Mouse (Mus musculus) liver (tissue): ENCODE measurements around the gene Dus2.
A peak's percentile ranks its signal among the peaks of the same experiment; 100 is the strongest.
"Not testable (repeated sequence)": the region's sequence is repeated elsewhere in the genome, so short reads cannot be mapped to it uniquely, and the experiment has no call there.

Experiments
- DNase-seq: peaks from one replicate; pipeline ENCODE4 v3.0.0-alpha.2; 2020; ENCODE audit warnings: mixed read lengths

The Dus2 gene

DNA sequence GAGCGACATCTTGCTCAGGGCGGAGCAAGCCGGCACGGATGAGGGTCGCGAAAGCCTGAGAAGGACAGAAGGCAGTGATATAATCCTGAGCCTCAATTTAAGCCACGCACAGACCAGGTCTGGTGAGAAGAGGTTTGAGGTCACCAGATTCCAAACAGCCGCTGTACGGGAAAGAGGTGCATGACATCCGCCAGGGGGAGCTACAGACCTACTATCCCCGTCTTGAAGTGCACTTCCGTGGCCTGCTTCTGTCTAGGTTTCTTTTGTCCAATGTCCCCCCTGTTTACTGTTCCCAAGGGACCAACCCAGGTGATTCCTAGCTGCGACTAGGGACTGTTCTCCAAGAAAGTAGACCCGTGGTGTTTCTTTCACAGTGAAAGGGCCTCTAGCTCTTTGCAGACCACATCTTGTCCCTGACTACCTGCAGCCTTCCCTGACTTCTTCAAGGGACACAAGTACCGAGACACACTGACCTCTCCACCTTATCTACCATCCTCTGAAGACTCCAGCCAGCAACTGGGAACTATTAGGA lies at the start of gene Dus2:
TSS of gene Dus2 (plus strand) at position 482 of the 532 bp plus-strand sequence.
- peak; percentile 87 for DNase-seq

DNA sequence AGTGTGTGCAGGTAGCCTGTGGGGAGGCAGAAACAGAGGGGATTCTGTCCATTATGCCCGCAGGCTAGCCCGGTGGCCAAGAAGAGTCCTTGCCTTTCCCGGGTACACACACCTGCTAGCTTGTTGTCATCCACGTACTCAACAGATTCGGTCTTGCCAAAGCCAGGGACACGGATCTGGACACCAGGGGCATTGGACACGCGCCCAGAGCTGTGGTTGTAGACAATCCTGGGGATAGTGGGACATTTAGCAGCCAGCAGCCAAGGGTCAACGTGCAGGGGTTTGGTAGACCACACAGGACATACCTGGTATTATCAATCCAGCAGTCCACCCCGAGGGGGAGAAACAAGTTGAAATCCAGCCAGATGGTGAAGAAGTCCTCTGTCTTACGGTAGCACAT lies 49.1 kb upstream of the Dus2 start:
- no peak for DNase-seq

DNA sequence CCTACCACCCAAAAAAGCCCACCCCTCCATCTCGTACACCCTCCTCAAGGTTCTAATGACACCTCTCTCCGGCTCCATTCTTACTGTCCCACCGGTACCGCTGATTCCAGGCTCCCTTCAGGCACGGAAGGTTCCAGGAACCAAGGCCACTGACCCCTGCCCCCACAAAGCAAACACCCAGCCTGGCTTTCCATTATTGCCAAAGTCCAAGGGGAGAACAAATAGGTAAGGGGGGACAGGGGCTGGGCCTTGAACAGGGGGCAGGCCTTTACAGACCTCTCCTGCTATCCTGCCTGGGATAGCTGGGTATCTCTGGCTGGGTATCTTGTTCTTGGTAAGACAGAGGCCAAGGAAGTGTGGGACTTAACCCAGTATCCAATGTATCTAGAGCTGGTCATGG lies 48.6 kb upstream of the Dus2 start:
- peak; percentile 51 for DNase-seq

DNA sequence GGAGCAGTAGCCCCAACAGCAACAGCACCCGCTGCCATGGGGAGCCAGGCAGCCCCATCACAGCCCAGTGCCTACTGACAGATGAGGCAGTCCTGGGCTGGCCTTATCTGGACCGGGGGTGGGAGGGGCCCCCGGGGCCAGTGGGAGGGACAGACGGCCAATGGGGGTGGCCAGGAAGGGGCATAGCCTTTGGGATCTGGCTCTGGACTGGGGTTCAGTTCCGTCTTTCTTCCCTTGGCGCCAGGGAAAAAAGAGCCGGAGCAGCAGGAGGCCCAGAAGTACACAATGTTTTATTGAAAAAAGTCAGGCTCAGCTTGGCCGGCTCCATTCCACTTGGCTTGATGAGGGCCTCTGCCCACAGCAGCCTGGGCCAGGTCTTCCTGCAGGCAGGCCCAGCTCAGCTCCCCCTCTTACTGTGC lies 47.8 kb upstream of the Dus2 start, which contains the start of gene Lcat:
TSS of gene Lcat (minus strand) at position 62 of the 419 bp plus-strand sequence.
- peak; percentile 66 for DNase-seq

DNA sequence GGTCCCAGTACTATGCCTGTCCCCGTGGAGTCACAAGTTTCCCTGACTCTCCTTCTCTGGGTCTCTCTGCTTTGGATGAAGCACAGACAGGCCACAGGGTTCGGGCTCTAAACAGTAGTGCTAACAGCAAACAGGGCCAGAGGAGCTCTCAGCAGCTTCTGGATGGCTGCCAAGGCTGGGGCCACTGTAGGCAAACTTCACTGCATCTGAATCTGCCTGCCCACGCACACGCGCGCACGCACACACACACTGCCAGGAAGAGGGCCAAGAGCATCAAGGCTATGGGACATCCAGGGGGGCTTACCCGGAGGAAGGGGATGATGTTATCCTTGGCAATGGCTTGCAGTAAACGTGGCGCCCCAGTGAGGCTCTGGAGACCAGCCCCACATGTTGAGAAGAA lies 41.8 kb upstream of the Dus2 start:
- DNase-seq = peak; percentile 61

DNA sequence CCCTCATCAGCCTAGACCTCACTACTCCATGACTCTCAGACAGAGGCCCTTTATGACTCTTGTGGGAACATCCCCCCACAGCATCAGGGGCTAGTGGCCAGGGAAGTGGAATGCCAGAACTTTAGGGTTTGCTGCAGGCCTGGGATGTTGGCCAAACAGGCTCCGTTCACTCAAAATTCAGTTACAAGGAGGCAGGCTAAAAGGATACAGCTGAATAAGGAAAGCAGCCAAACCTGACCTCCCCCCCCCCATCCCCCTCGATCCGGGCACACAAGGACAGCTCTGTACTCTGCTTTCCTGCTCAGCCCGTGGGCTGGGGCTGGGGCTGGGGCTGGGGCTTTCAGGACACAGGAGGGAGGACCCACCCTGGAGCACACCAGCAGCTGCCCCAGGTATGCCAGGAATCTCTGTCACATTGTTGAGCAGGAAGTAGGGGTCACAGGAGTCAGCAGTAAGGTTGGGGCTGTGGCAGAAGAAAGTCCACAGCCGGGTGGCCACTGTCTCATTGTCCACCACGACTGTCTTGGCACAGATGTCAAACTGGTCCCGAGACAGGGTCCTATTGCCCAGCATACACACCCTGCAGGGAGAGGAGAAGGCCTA lies 40.0 kb upstream of the Dus2 start:
- DNase-seq = no peak

DNA sequence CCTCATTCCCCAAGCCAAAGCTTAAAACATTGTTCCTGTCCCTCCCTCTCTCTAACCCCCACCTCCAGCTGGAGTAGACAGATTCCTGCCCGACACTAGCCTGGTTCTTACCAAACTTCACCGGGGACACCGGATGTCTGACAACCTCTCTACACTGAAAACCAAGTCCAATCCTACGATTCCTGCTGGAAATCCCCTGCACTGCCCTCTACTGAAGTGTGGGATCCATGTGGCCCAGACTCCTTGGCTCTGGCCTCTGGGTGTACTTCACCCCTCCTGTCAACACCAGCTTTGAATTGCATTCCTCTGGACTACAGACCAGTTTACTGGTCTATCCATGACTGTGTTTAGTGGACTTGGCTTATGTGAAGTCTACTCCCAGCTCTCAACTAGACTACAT lies 34.6 kb upstream of the Dus2 start:
- no peak for DNase-seq

DNA sequence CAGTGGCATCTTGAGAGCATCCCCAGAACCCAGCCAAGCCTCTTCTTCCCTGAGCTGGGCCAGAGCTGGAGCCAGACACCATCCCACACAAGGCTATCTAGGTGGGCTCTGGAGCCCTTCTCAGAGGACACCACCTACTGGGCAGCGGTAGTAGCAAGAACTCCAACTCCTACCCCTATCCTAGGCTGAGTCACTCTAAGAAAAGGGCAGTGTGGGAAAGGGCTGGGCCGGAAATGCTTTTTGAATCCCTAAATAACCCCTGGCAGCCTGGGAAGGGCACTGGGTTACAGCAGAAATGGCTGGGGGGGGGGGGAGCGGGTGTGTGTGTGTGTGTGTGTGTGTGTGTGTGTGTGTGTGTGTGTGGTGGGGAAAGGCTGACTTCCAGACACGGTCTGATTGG lies 33.3 kb upstream of the Dus2 start:
- DNase-seq = no peak

DNA sequence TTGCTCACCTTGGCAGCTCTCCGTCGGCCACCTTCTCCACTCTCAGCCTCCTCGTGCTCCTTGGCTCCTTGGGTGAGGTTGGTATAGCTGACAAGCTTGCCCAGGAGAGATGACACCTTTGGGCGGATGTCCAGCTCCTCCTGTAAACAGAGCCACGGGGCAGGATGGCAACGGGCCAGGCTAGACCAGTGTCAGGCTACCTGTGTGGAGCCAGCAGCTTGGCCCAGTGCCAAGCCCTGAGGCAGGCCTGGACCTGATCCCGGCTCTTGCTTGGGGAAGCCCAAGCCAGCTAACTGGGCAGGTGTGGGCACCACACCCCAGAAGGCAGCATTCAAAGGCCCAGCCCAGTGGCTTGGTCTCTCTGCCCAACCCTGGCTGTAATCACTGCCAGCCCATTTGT lies 31.8 kb upstream of the Dus2 start:
- DNase-seq = no peak

DNA sequence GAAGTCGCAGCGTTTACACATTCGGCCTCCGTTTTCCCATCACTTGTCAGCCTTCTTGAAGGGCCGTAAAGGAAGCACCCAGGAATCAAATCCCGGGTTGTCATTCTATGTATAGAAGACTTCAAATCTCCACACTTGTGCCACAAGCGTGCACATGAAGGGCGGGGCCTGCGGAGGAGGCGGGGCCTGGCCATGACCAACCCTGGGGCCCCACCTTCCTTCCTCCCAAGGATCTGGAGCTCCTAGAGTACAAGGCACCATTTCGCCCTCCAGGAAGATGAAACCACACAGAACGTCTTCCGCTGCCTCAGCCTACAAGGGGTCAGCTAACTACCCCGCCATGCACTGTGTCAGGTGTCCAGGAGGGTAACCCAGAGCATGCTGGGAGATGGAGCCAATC lies 30.0 kb upstream of the Dus2 start:
- peak; percentile 70 for DNase-seq

DNA sequence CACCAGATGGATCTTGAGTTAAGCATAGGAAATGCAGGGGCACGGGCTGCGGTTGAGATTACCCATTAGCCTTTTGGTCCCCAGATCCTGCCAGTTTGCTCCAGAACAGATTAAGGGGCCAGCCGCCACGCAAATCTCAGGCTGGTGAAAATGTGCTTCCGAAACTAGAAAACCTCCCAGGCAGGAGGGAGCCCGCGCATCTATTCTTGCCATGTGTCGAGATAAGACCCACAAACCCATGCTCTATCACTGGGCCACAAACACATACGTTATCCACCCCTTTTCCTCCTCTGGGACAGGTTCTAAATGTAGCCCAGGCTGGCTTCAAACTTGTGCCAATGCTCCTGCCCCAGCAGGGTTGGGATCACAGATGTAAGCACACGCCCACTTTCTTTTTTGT lies 29.6 kb upstream of the Dus2 start:
- DNase-seq = peak; percentile 65

DNA sequence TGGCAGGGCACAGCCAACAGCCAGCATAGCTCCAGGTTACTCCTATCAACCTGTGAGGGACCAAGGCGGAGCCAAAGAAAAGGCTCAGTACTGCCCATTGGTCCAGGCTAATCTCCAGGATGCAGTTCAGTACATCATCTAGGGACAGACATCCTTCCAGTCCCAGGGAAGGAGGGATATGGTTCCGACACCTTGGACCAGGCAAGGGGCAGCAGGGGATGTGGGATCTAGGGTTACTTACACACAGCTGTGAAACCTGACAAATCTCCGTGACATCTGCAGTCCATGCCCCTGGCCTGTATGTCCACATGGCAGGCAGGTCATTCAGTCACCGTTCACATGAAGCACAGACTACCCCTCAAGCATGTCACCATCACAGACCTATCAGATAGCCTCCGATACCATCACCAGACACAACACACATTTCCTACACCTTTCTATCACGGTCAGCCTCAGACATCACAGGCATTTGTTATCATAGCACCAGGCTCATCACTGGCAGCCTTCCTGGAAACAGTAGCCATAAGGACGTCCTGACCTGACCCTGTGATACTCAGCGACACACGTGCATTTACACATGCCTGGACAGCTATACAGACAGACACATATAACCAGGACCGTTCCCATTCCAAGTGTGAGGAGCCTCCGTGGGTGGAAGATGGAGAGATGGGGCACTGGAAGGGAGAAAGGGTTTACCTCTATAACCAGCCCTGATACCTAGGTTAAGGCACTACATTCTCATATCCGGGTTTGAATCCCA lies 26.5 kb upstream of the Dus2 start:
- DNase-seq = no peak

DNA sequence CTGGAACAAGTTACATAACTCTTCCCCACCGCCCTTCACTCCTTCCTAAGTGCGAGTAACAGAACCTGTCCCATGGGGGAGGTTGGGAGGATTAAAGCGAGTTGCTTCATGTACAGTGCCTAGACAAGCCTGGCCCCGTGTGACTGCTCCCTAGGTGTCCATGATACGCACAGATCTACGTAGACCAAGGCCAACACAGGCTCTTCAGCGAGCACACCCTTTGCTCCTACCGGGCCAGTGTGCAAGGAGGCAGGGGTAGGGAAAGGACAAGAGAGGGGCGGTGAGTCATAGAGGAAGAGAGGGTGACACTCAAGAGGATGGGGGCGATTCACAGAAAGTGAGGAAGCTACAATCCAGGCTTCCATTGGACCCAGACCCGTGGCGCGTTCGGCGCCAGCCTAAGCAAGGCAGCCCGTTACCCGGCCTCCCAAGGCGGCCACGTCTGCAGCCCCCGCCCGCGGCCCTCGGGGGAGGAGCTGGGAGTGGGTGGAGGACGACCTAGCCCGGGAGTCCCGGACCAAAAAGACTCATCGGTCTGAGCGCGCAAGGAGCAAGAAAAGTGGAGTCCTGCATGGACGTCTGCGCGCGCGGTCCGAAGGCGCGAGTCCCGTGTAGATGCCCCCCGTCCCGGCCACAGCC lies 25.8 kb upstream of the Dus2 start:
- DNase-seq = peak; percentile 69

DNA sequence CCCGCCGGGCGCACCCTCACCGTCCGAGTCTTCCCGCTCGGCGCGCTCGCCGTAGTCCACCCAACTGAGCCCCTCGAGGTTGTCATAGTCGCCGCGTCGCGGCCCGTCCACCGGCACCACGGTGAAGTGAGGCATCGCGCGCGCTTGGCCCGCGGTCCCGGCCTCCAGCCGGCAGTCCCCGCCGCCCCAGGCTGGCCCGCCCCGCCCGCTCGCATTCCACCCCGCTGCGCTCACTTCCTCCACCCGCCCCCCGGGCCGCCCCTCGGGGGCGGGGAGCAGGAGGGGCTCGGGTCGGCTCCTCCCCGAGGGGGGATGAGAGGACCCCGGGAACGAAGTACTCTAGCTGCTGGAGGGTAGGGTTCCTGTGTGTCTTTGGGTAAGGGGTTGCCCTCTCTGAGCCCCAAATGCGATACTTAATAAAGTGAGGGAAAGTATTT lies 25.2 kb upstream of the Dus2 start, which contains the start of gene Slc12a4:
TSS of gene Slc12a4 (minus strand) at position 193 of the 437 bp plus-strand sequence.
- DNase-seq = peak; percentile 87

DNA sequence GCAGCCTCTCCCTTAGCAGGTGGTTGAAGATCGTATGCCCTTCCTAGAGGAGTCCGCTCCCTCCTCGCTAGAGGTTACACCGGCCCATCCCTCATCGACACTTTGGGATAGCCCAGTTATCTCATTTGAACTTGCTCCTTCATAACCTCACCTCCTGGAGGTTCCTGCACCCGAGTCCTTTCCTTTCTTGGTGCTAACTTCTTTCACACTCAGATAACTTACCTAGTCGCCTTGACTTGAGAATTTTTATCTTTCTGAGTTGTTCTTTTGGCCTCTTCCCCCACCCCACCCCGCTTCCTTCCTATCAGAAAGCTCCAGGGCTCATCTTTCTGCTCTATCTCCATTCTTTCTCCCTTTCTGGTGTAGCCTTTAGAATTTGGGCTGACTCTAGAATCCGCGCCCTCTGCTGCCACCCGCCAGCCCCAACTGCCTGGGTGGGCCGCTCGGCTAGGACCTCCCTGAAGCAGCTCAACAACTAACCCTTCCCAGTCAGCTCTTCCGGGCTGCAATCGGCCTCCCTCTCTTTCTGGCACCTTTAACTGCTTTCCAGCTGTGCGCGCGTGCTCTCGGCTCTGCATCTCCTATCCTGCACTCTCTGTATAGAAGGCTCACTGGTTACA lies 24.3 kb upstream of the Dus2 start:
- peak; percentile 79 for DNase-seq

DNA sequence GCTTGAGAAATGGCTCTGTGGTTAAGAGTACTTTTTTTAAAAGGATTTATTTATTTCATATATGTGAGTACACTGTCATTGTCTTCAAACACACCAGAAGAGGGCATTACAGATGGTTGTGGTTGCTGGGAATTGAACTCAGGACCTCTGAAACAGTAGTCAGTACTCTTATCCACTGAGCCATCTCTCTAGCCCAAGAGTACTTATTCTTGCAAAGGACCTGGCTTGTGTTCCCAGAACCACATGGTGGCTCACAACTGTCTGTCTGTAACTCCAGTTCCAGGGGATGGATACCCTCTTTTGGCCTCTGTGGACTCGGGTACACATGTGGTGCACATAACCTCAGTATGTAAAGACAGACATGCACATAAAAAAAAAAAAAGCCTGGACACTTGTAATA lies 21.8 kb upstream of the Dus2 start:
- no peak for DNase-seq

DNA sequence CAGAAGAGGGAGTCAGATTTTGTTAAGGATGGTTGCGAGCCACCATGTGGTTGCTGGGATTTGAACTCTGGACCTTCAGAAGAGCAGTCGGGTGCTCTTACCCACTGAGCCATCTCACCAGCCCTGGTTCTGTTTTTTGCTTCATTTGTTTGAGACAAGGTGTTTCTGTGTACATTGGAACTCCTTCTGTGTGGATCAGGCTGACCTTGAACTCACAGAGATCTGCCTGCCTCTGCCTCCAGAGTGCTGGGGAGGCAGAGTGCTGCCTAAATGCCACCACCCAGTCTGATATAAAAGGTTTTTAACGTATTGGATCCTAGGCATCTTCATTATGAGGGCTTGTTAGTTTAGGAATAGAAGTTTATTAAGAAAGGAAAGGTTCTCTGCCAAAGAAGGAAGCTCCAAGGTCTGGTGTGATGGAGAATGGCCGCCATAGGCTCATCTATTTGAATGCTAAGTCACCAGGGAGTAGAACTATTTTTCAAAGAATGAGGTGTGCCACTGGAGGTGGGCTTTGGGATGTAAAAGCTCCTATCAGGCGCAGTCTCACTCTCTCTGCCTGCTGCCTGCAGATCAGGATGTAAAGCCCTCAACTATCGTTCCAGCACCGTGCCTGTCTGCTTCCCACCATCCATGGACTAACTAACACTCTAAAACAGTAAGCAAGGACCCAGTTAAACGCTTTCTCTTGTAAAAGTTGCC lies 20.0 kb upstream of the Dus2 start:
- no peak for DNase-seq

DNA sequence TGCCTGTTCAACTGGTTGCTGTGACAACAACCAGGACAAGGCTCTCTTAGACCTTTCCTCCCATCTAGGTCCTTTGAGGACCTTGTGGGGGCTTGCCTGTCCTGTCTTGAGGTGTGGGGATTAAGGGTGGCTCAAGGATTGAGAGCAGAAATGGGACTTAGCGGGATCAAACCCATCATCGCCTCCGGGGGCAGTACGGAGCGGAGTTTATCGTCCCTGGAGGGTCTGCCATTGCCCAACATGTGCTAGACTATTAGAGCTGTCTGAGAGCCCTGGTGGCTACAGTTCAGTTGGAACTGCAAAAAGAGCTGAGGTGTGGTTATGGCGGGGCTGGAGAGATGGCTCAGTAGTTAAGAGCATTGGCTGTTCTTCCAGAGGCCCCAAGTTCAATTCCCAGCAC lies 15.8 kb upstream of the Dus2 start:
- DNase-seq = no peak

DNA sequence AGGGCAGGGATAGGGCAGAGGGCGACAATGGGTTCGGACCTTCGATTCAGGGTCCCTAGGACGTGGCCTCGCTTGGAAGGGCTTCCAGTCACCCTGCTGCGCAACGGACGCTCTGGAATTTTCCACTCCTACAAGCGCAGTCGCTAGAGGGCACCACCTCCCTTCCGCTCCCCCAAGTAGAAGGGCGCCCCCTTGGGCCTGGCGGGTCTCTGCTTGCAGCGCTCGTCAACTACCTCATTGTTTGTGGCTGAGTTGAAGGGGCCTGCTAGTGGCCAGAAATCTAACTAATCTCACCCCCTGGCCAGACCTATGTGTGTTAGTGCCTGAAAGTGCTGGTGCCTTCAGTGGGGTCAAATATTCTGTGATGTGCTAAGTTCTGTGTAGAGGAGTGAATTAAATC lies 11.8 kb upstream of the Dus2 start, which contains the start of gene Dpep3:
TSS of gene Dpep3 (minus strand) at position 105 of the 400 bp plus-strand sequence.
- no peak for DNase-seq

DNA sequence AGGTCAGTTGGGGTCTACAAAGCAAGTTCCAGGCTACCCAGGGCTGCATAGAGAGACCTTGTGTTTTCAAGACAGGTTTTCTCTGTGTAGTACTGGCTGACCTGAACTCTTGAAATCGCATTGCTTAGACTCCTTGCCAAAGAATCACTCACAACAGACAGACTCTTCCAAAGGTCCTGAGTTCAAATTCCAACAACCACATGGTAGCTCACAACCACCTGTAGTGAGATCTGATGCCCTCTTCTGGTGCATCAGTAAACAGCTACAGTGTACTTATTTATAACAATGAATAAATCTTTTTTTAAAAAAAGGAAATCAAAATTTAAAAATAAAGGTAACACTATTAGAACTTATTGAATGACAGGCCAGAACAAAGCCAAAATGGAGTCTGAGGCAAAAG lies 10.0 kb upstream of the Dus2 start:
- no peak for DNase-seq

DNA sequence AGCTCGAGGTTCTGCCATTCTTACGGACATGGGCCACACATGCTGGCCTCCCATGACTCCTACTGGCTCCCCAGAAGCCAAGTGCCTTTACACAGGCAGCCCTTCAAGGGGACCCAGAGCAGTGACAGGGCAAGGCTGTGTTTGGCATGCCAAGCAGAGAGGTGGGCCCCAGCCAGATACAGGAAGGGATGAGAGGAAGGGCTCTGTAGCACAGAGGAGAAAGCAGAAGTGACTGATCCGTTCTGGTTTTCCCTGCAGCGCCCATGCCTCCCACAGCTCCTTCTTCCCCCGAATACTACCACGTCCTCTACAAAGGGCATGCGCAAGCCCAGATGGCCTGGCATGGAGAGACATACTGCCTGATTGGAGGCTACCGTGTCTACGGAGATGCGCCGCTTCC lies 7.7 kb upstream of the Dus2 start:
- not testable (repeated sequence) for DNase-seq

DNA sequence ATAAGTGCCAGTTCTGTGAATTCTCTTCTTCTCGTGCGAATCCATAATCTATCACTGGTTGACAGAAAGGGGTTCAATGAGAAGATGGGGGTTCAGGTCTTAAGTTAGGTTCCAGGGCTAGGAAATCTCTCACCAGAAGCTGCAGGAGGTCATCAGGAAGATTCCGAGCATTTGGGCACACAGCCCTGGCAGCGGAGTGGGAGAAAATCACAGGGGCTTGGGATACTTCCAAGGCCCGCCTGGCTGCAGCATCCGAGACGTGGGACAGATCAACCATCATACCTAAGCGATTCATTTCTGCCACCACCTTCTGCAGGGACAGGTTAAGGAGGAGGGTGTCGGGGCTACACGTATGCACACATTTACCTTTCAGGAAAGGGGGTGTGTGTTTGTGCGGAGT lies 2.6 kb upstream of the Dus2 start:
- DNase-seq = no peak

DNA sequence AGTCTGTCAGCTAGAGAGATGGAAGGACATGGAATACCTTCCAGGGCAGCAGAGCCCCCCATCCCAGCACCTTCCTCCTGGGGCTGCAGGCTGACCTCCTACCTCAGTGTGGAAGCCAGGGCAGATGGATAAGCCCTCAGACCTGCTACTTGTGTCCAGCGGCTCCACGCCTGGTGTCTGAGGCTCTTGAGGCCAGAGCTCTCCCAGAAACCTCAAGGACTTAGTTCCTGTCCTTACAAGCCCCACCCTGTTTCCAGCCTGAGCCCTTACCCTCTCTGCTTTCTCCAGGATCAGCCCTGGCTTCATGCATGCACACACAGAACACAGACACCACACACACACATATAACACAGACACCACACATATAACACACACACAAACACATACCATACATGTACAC lies 409 bp downstream of the Dus2 start:
- no peak for DNase-seq
